In genomic region chr2:27246712-27247486, GRCm38 (mm10) we compare ENCODE assay signal across 9 mouse cellular contexts. TPM values are rescaled to one million over a fixed set of nuclear protein-coding genes. Genes with fewer than 3 reads are reported as not detected.
DNase-seq lines count a peak whose midpoint lies in the region; ATAC-seq and TF ChIP-seq lines count a peak whose summit lies in the region.
"Had no signal": no experiment of that assay in that cellular context is flagged by ENCODE, and none has a peak within 500 bp of the region (broad histone marks: within the 10 kb centered on the region; RNA-seq: fewer than 3 reads in every experiment).

No protein-coding gene starts in this region.

- ATAC-seq in embryonic facial prominence, embryonic 15.5 days (ENCODE audit: insufficient number of reproducible peaks, low FRiP score, low TSS enrichment, low read depth): peak; percentile 89
- peak; percentile 64; the same call in 1 of the 2 replicates for ATAC-seq in heart, embryonic 13.5 days (ENCODE audit: extremely low read depth, insufficient number of reproducible peaks, low FRiP score, low TSS enrichment)
- peak; percentile 98 for ATAC-seq in kidney, embryonic 16.5 days (ENCODE audit: low FRiP score, low TSS enrichment)

- H3K4me1 ChIP-seq in embryonic facial prominence, embryonic 15.5 days: peaks cover 12% of the 10 kb centered on the region
- H3K4me1 ChIP-seq in heart, embryonic 13.5 days: peaks cover 32% of the 10 kb centered on the region
- H3K4me1 ChIP-seq in kidney, embryonic 16.5 days (ENCODE audit: insufficient read depth, low read length): peaks cover 26% of the 10 kb centered on the region
- peaks cover 29% of the 10 kb centered on the region for H3K4me1 ChIP-seq in liver, adult 2 months (ENCODE audit: control insufficient read depth, insufficient read depth, low read length)

- no peaks in the 10 kb centered on the region for H3K36me3 ChIP-seq in embryonic facial prominence, embryonic 15.5 days
- peaks cover 12% of the 10 kb centered on the region; the same call in 1 of the 2 replicates for H3K36me3 ChIP-seq in heart, embryonic 13.5 days
- H3K36me3 ChIP-seq in kidney, embryonic 16.5 days (ENCODE audit: insufficient read depth, low read length): 0 out of 2 replicates have a peak, but pooled peaks cover 4% of the 10 kb centered on the region
- H3K36me3 ChIP-seq in liver, adult 2 months (ENCODE audit: control insufficient read depth, insufficient read depth, low read length): peaks cover 16% of the 10 kb centered on the region

- 35% methylated on average over 7 of the region's 7 CpGs for WGBS in embryonic facial prominence, embryonic 15.5 days
- 22% methylated on average over 7 of the region's 7 CpGs for WGBS in heart, embryonic 13.5 days
- WGBS in kidney, embryonic 16.5 days: 17% methylated on average over 7 of the region's 7 CpGs
- WGBS in liver, adult 2 months: 5% methylated on average over 7 of the region's 7 CpGs

- H3K9ac ChIP-seq in embryonic facial prominence, embryonic 15.5 days: no peak overlapping the region
- H3K9ac ChIP-seq in heart, embryonic 13.5 days: peak overlapping the region; percentile 71
- H3K9ac ChIP-seq in kidney, embryonic 16.5 days (replicated peaks; ENCODE audit: low read length): peak overlapping the region; percentile 39
- H3K9ac ChIP-seq in liver, adult 2 months (ENCODE audit: low read depth, low read length): peak overlapping the region; percentile 93

- no peaks in the 10 kb centered on the region for H3K27me3 ChIP-seq in embryonic facial prominence, embryonic 15.5 days
- H3K27me3 ChIP-seq in heart, embryonic 13.5 days (replicated peaks): no peaks in the 10 kb centered on the region
- H3K27me3 ChIP-seq in kidney, embryonic 16.5 days (ENCODE audit: insufficient read depth, low read length): no peaks in the 10 kb centered on the region
- no peaks in the 10 kb centered on the region for H3K27me3 ChIP-seq in liver, adult 2 months (ENCODE audit: control insufficient read depth, insufficient read depth, low read length)

- peak overlapping the region; percentile 39; the same call in 1 of the 2 replicates for H3K27ac ChIP-seq in embryonic facial prominence, embryonic 15.5 days (replicated peaks)
- H3K27ac ChIP-seq in heart, embryonic 13.5 days (replicated peaks): peak overlapping the region; percentile 88
- H3K27ac ChIP-seq in kidney, embryonic 16.5 days (ENCODE audit: low read length): peak overlapping the region; percentile 88
- peak overlapping the region; percentile 98 for H3K27ac ChIP-seq in liver, adult 2 months (replicated peaks; ENCODE audit: insufficient read depth, low read depth, low read length)
- H3K27ac ChIP-seq: macrophage had no signal

- TF ChIP-seq POLR2A in liver, adult 2 months (IDR thresholded peaks at IDR 0.05; ENCODE audit: extremely low read depth, insufficient read depth, low read length): peak; percentile 71; the same call in 1 of the 2 replicates

- peak overlapping the region; percentile 34 for H3K4me2 ChIP-seq in embryonic facial prominence, embryonic 15.5 days (replicated peaks)
- H3K4me2 ChIP-seq in heart, embryonic 13.5 days: peak overlapping the region; percentile 65
- H3K4me2 ChIP-seq in kidney, embryonic 16.5 days (replicated peaks; ENCODE audit: low read depth, low read length): peak overlapping the region; percentile 42

- H3K4me3 ChIP-seq in embryonic facial prominence, embryonic 15.5 days (replicated peaks): no peak overlapping the region
- peak overlapping the region; percentile 25 for H3K4me3 ChIP-seq in heart, embryonic 13.5 days
- H3K4me3 ChIP-seq in kidney, embryonic 16.5 days (ENCODE audit: low read length): peak overlapping the region; percentile 8
- H3K4me3 ChIP-seq in liver, adult 2 months (ENCODE audit: insufficient read depth, low read depth, low read length): peak overlapping the region; percentile 69

- TF ChIP-seq CTCF in liver, adult 2 months (IDR thresholded peaks at IDR 0.05; ENCODE audit: low read depth, low read length): no peak

- peaks cover 21% of the 10 kb centered on the region; the same call in 1 of the 2 replicates for H3K79me2 ChIP-seq in liver, adult 2 months (ENCODE audit: control insufficient read depth, insufficient read depth, low read length)

- peak; percentile 50 for DNase-seq in embryo, embryonic 11 days
- no peak for DNase-seq in embryo, embryonic 9.5 days (ENCODE audit: extremely low spot score)
- peak; percentile 98 for DNase-seq in liver, adult 2 months (ENCODE audit: extremely low read depth, low read depth, low spot score)
- DNase-seq in ovary, adult 18-20 months (ENCODE audit: low spot score): peak; percentile 90
- peak; percentile 72 to 90 for DNase-seq in urinary bladder, postnatal 36 days (ENCODE audit: low spot score in 2 of 2)

- H3K9me3 ChIP-seq in embryonic facial prominence, embryonic 15.5 days (replicated peaks): no peaks in the 10 kb centered on the region
- no peaks in the 10 kb centered on the region for H3K9me3 ChIP-seq in heart, embryonic 13.5 days
- no peaks in the 10 kb centered on the region for H3K9me3 ChIP-seq in kidney, embryonic 16.5 days (ENCODE audit: low read length)

RNA-seq across cellular contexts. Expression of gene Sardh, which starts 1.2 kb away (rescaled TPM):
- 6.3 and 8.5 TPM in 2 replicates for polyA plus RNA-seq in embryonic facial prominence, embryonic 15.5 days (2015; fragmentation: Nextera tagmentation; extraction: Ambion mirVana)
- 17.3 and 18.2 TPM in 2 replicates for polyA plus RNA-seq in heart, embryonic 13.5 days (2015; fragmentation: Nextera tagmentation; extraction: Ambion mirVana)
- 64.7 and 71.3 TPM in 2 replicates for polyA plus RNA-seq in kidney, embryonic 16.5 days (2015; fragmentation: Nextera tagmentation; extraction: Ambion mirVana)
- 382 and 424 TPM in 2 replicates for total RNA-seq in liver, adult 2 months (2014; rRNA removed)
- 768 and 871 TPM in 2 replicates for polyA plus RNA-seq in liver, adult 2 months (2012; rRNA removed)

Comparison
In these comparisons a context has a peak if more than half of its experiments do, and no peak if none do; other contexts are left out.
1. H3K27ac ChIP-seq: peak in every context shown above with its lines; median percentile 98 in liver, adult 2 months; 88 in heart, embryonic 13.5 days; 88 in kidney, embryonic 16.5 days; 39 in embryonic facial prominence, embryonic 15.5 days.
2. RNA of gene Sardh, which starts 1.2 kb away (polyA plus RNA-seq): 768 to 871 TPM in liver, adult 2 months; 64.7 to 71.3 TPM in kidney, embryonic 16.5 days, 17.3 to 18.2 TPM in heart, embryonic 13.5 days and 6.3 to 8.5 TPM in embryonic facial prominence, embryonic 15.5 days; every median in the first group is over 10 times any median in the second.
3. Peak in every context shown above with its lines, with median percentiles within 50 percentile points of each other: ATAC-seq and H3K4me2 ChIP-seq.